1 mouse cellular context compared by ENCODE assay signal in the genomic region with DNA sequence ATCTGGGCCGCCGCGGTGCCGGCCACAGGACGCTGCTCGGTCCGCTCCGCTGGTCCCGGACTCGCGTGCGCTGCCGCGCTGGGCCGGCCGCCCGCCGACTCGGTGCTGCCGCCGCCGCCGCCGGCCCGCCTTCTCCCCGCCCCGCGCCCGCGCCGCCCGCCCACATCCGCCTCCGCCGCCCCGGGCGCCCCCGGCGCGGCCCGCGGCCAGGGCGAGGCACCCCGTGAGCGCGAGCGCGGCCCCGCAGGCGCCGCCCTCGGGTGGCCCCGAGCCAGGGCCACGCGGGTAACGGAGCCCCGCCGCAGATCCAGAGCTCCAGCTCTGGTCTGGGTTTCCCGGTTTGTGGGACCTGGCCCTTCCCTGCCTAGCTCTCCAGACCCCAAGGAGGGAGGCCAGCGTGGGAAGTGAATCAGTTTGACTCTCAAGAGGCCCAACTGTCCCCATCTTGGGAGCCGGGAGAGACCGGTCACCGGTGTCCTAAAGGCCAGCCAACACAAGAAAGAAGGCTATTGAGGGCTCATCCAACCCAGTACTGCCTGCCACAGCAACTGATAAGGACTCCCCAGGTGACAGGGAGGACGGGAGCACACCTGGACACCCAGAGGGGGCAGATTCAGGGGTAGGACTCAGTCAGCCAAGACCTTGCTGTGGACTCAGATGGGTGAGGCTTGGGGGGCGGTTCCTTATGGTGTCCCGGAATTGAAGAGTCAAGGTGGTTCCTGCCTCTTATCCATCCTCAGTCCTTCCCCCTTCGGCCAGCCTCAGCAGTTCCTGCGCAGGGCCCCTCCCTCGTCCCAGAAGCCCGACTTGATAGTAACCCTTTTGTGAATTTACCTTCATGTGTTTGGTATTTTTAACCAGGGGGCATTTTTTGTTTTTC.
TF ChIP-seq lines count a peak whose summit lies in the region.

TSS of gene Akt1 (minus strand) at position 753 of the 880 bp plus-strand sequence.

TF ChIP-seq in MEL, 35 proteins besides CTCF, POLR2A, EP300 and RAD21 (continued from another document):
- TF ChIP-seq ETS1 (IDR thresholded peaks at IDR 0.05; ENCODE audit: low read depth, low read length) (peak; percentile 62; the same call in 1 of the 2 replicates), SIN3A (IDR thresholded peaks at IDR 0.05; ENCODE audit: low read length) (peak; percentile 95), USF1 (IDR thresholded peaks at IDR 0.05; ENCODE audit: low read depth, low read length) (peak; percentile 3; the same call in 1 of the 2 replicates), MAZ (IDR thresholded peaks at IDR 0.05; ENCODE audit: low read depth, low read length) (peak; percentile 80; the same call in 1 of the 2 replicates), MYB (IDR thresholded peaks at IDR 0.05; ENCODE audit: low read depth, low read length) (no peak), ZNF384 (IDR thresholded peaks at IDR 0.05; ENCODE audit: low read depth, low read length) (no peak), POLR2AphosphoS2 (IDR thresholded peaks at IDR 0.05; ENCODE audit: low read length) (peak; percentile 98), MXI1 (IDR thresholded peaks at IDR 0.05; ENCODE audit: low read depth, low read length) (peak; percentile 77), UBTF (IDR thresholded peaks at IDR 0.05; ENCODE audit: borderline replicate concordance, insufficient read depth, low read depth, low read length) (peak; percentile 84), ELF1 (IDR thresholded peaks at IDR 0.05; ENCODE audit: low read depth, low read length) (peak; percentile 89), MAFK (IDR thresholded peaks at IDR 0.05; ENCODE audit: borderline replicate concordance, low read depth, low read length) (no peak), POLR2AphosphoS5 (IDR thresholded peaks at IDR 0.05; ENCODE audit: borderline replicate concordance, low read depth, low read length) (peak; percentile 97), MYC (IDR thresholded peaks at IDR 0.05; ENCODE audit: low read depth, low read length) (peak; percentile 91), BHLHE40 (IDR thresholded peaks at IDR 0.05; ENCODE audit: borderline replicate concordance, low read depth, low read length) (no peak), MEF2A (IDR thresholded peaks at IDR 0.05; ENCODE audit: extremely low read depth, insufficient replicate concordance, low read depth, low read length, poor library complexity, severe bottlenecking) (0 out of 2 replicates have a peak, but pooled peaks have one; percentile 22)
